Mouse (Mus musculus) testis, adult 2 months (tissue): ENCODE measurements around the gene Apob.

Source experiments
- CTCF ChIP-seq: fragments of 200-500 bp; IDR thresholded peaks from 2 replicates; pipeline ENCODE4 v1.5.1; 2012; ENCODE audit warnings: low read depth, mild to moderate bottlenecking, inconsistent platforms, low read length, moderate library complexity; ENCODE audit not compliant: control insufficient read depth, insufficient read depth, insufficient replicate concordance
- POLR2A ChIP-seq: fragments of 200-500 bp; IDR thresholded peaks from 2 replicates; pipeline ENCODE4 v1.6.1; 2012; ENCODE audit warnings: low read depth, mild to moderate bottlenecking, inconsistent platforms, low read length, moderate library complexity; ENCODE audit not compliant: control insufficient read depth

GRCm38 (mm10) chr12:8063363-8064065, 86.1 kb downstream of the Apob start:
- no peak for TF ChIP-seq POLR2A
- TF ChIP-seq CTCF, result no peak
